Mouse (Mus musculus) embryonic facial prominence, embryonic 15.5 days (tissue): ENCODE data around the gene Nup210l. TPM values are rescaled to one million over a fixed set of nuclear protein-coding genes. Genes with fewer than 3 reads are reported as not detected.

Source experiments
- ATAC-seq: fragments of 200-750 bp; cut with Nextera tagmentation; 2 replicates; pipeline ENCODE4 v1.8.0; 2017; ENCODE audit warnings: low read depth, moderate TSS enrichment; ENCODE audit not compliant: insufficient number of reproducible peaks, low FRiP score, low TSS enrichment
- H3K27ac ChIP-seq: fragments of 300-500 bp; sonication (generic); replicated peaks from 2 replicates; pipeline ENCODE4 v1.5.1; 2015; ENCODE audit warnings: mild to moderate bottlenecking, inconsistent platforms
- H3K27me3 ChIP-seq: fragments of 300-500 bp; sonication (generic); 2 replicates; pipeline ENCODE4 v1.6.1; 2015; ENCODE audit warnings: inconsistent platforms
- H3K36me3 ChIP-seq: fragments of 300-500 bp; sonication (generic); 2 replicates; pipeline ENCODE4 v1.6.1; 2015; ENCODE audit warnings: mild to moderate bottlenecking, inconsistent platforms
- H3K4me1 ChIP-seq: fragments of 300-500 bp; sonication (generic); 2 replicates; pipeline ENCODE4 v1.6.1; 2015; ENCODE audit warnings: inconsistent platforms
- H3K4me2 ChIP-seq: fragments of 300-500 bp; sonication (generic); replicated peaks from 2 replicates; pipeline ENCODE4 v1.6.1; 2015; ENCODE audit warnings: mild to moderate bottlenecking, inconsistent platforms
- H3K4me3 ChIP-seq: fragments of 300-500 bp; sonication (generic); replicated peaks from 2 replicates; pipeline ENCODE4 v1.5.1; 2015; ENCODE audit warnings: mild to moderate bottlenecking, inconsistent platforms
- H3K9ac ChIP-seq: fragments of 300-500 bp; sonication (generic); 2 replicates; pipeline ENCODE4 v1.6.1; 2015; ENCODE audit warnings: inconsistent platforms
- H3K9me3 ChIP-seq: fragments of 300-500 bp; sonication (generic); replicated peaks from 2 replicates; pipeline ENCODE4 v1.6.1; 2016; ENCODE audit warnings: inconsistent platforms
- WGBS: fragments of 180-500 bp; shearing (Covaris S2); methylation state at CpG from one replicate; pipeline ENCODE4 v1.1.7; 2015; 5-methylcytosine and 5-hydroxymethylcytosine counted together
- polyA plus RNA-seq: library from polyadenylated mRNA; unstranded; fragments of >200 nt; fragmentation: Nextera tagmentation; extraction: Ambion mirVana; gene quantifications from 2 replicates; pipeline ENCODE4 v1.2.1, GENCODE M21; 2015

The Nup210l gene
- polyA plus RNA-seq, 1 experiment from 2014 or later, result 0.36 TPM

- Histone ChIP-seq H3K4me2 (no peak overlapping the region), H3K27me3 (no peaks in the 10 kb centered on the region), H3K4me1 (no peaks in the 10 kb centered on the region), H3K9me3 (no peaks in the 10 kb centered on the region), H3K4me3 (no peak overlapping the region), H3K36me3 (no peaks in the 10 kb centered on the region), H3K9ac (no peak overlapping the region), H3K27ac (no peak overlapping the region)
- 48% methylated on average over 3 of the region's 3 CpGs for WGBS
- no peak for ATAC-seq
Measured at GRCm38 (mm10) chr3:90132745-90133144, 28.8 kb downstream of the Nup210l start.

- Histone ChIP-seq H3K36me3 (no peaks in the 10 kb centered on the region), H3K4me1 (no peaks in the 10 kb centered on the region), H3K9me3 (no peaks in the 10 kb centered on the region), H3K4me3 (no peak overlapping the region), H3K27me3 (no peaks in the 10 kb centered on the region), H3K27ac (no peak overlapping the region), H3K9ac (no peak overlapping the region), H3K4me2 (no peak overlapping the region)
- WGBS, result 90% methylated on average over 1 of the region's 1 CpGs
- ATAC-seq, result no peak
Measured at GRCm38 (mm10) chr3:90133331-90133730, 29.4 kb downstream of the Nup210l start.

- Histone ChIP-seq H3K9ac (no peak overlapping the region), H3K4me2 (no peak overlapping the region), H3K4me1 (no peaks in the 10 kb centered on the region), H3K27ac (no peak overlapping the region), H3K4me3 (no peak overlapping the region), H3K27me3 (no peaks in the 10 kb centered on the region), H3K36me3 (no peaks in the 10 kb centered on the region), H3K9me3 (no peaks in the 10 kb centered on the region)
- 25% methylated on average over 3 of the region's 3 CpGs for WGBS
- ATAC-seq, result no peak
Measured at GRCm38 (mm10) chr3:90134483-90134882, 30.6 kb downstream of the Nup210l start.

- 60% methylated on average over 5 of the region's 5 CpGs for WGBS
- no peak for ATAC-seq
- H3K36me3 ChIP-seq, result no peaks in the 10 kb centered on the region
Measured at GRCm38 (mm10) chr3:90134993-90135392, 31.1 kb downstream of the Nup210l start.

GRCm38 (mm10) chr3:90136660-90137059, 32.7 kb downstream of the Nup210l start:
- Histone ChIP-seq H3K27me3 (no peaks in the 10 kb centered on the region), H3K9ac (no peak overlapping the region), H3K9me3 (no peaks in the 10 kb centered on the region), H3K27ac (no peak overlapping the region), H3K4me1 (no peaks in the 10 kb centered on the region), H3K4me2 (no peak overlapping the region), H3K36me3 (no peaks in the 10 kb centered on the region), H3K4me3 (no peak overlapping the region)
- WGBS, result 31% methylated on average over 13 of the region's 13 CpGs
- ATAC-seq, result no peak

More at GRCm38 (mm10) chr3:90134993-90135392, 31.1 kb downstream of the Nup210l start:
- H3K4me3 ChIP-seq, result no peak overlapping the region
- no peaks in the 10 kb centered on the region for H3K9me3 ChIP-seq
- no peak overlapping the region for H3K4me2 ChIP-seq
- H3K27me3 ChIP-seq, result no peaks in the 10 kb centered on the region
- no peak overlapping the region for H3K9ac ChIP-seq
- H3K27ac ChIP-seq, result no peak overlapping the region
- no peaks in the 10 kb centered on the region for H3K4me1 ChIP-seq

GRCm38 (mm10) chr3:90137606-90138005, 33.7 kb downstream of the Nup210l start:
- WGBS, result 50% methylated on average over 1 of the region's 1 CpGs

GRCm38 (mm10) chr3:90139962-90140361, 36.0 kb downstream of the Nup210l start:
- H3K4me3 ChIP-seq, result no peak overlapping the region
- WGBS, result 88% methylated on average over 3 of the region's 3 CpGs
- no peaks in the 10 kb centered on the region for H3K4me1 ChIP-seq
- no peak overlapping the region for H3K4me2 ChIP-seq
- no peak overlapping the region for H3K9ac ChIP-seq
- no peaks in the 10 kb centered on the region for H3K9me3 ChIP-seq
- H3K27ac ChIP-seq, result no peak overlapping the region
- ATAC-seq, result no peak
- H3K27me3 ChIP-seq, result no peaks in the 10 kb centered on the region
- H3K36me3 ChIP-seq, result no peaks in the 10 kb centered on the region

More at GRCm38 (mm10) chr3:90137606-90138005, 33.7 kb downstream of the Nup210l start:
- no peaks in the 10 kb centered on the region for H3K36me3 ChIP-seq
- H3K27me3 ChIP-seq, result no peaks in the 10 kb centered on the region
- no peak overlapping the region for H3K4me3 ChIP-seq
- no peak for ATAC-seq
- H3K27ac ChIP-seq, result no peak overlapping the region
- no peak overlapping the region for H3K9ac ChIP-seq
- no peaks in the 10 kb centered on the region for H3K9me3 ChIP-seq
- H3K4me2 ChIP-seq, result no peak overlapping the region
- H3K4me1 ChIP-seq, result no peaks in the 10 kb centered on the region

GRCm38 (mm10) chr3:90145461-90145860, 41.5 kb downstream of the Nup210l start:
- WGBS, result 68% methylated on average over 3 of the region's 3 CpGs

GRCm38 (mm10) chr3:90146651-90147050, 42.7 kb downstream of the Nup210l start:
- Histone ChIP-seq H3K4me2 (no peak overlapping the region), H3K9me3 (no peaks in the 10 kb centered on the region), H3K9ac (no peak overlapping the region), H3K4me1 (no peaks in the 10 kb centered on the region), H3K27me3 (no peaks in the 10 kb centered on the region), H3K4me3 (no peak overlapping the region), H3K36me3 (no peaks in the 10 kb centered on the region), H3K27ac (no peak overlapping the region)
- 92% methylated on average over 1 of the region's 1 CpGs for WGBS
- ATAC-seq, result no peak

More at GRCm38 (mm10) chr3:90145461-90145860, 41.5 kb downstream of the Nup210l start:
- Histone ChIP-seq H3K27me3 (no peaks in the 10 kb centered on the region), H3K27ac (no peak overlapping the region), H3K36me3 (no peaks in the 10 kb centered on the region), H3K4me3 (no peak overlapping the region), H3K4me2 (no peak overlapping the region), H3K9me3 (no peaks in the 10 kb centered on the region), H3K4me1 (no peaks in the 10 kb centered on the region), H3K9ac (no peak overlapping the region)
- no peak for ATAC-seq

GRCm38 (mm10) chr3:90151086-90151740, 47.3 kb downstream of the Nup210l start:
- WGBS, result 92% methylated on average over 12 of the region's 12 CpGs

GRCm38 (mm10) chr3:90155996-90156395, 52.1 kb downstream of the Nup210l start:
- Histone ChIP-seq H3K27ac (no peak overlapping the region), H3K4me2 (no peak overlapping the region), H3K9ac (no peak overlapping the region), H3K27me3 (no peaks in the 10 kb centered on the region), H3K4me3 (no peak overlapping the region), H3K9me3 (no peaks in the 10 kb centered on the region), H3K36me3 (no peaks in the 10 kb centered on the region), H3K4me1 (no peaks in the 10 kb centered on the region)
- WGBS, result 57% methylated on average over 5 of the region's 5 CpGs
- no peak for ATAC-seq

More at GRCm38 (mm10) chr3:90151086-90151740, 47.3 kb downstream of the Nup210l start:
- Histone ChIP-seq H3K36me3 (no peaks in the 10 kb centered on the region), H3K4me2 (no peak overlapping the region), H3K4me1 (no peaks in the 10 kb centered on the region), H3K9me3 (no peaks in the 10 kb centered on the region), H3K9ac (no peak overlapping the region), H3K27me3 (no peaks in the 10 kb centered on the region), H3K4me3 (no peak overlapping the region), H3K27ac (no peak overlapping the region)
- ATAC-seq, result no peak

- Histone ChIP-seq H3K4me2 (no peak overlapping the region), H3K4me1 (no peaks in the 10 kb centered on the region), H3K36me3 (no peaks in the 10 kb centered on the region), H3K27me3 (no peaks in the 10 kb centered on the region), H3K27ac (no peak overlapping the region), H3K9me3 (no peaks in the 10 kb centered on the region), H3K9ac (no peak overlapping the region), H3K4me3 (no peak overlapping the region)
- WGBS, result 86% methylated on average over 9 of the region's 9 CpGs
- ATAC-seq, result no peak
Measured at GRCm38 (mm10) chr3:90159757-90160156, 55.8 kb downstream of the Nup210l start.
